Mouse (Mus musculus) heart, adult 2 months (tissue): Measurements from ENCODE around the gene Pank1.

Experiments used
- CTCF ChIP-seq: fragments of 200-600 bp; IDR thresholded peaks from 2 replicates; pipeline ENCODE4 v1.8.1; 2022; ENCODE audit warnings: antibody characterized with exemption, mild to moderate bottlenecking, moderate library complexity
- POLR2A ChIP-seq: fragments of 200-500 bp; IDR thresholded peaks from 2 replicates; pipeline ENCODE4 v1.6.1; 2011; ENCODE audit warnings: mild to moderate bottlenecking, low read depth, low read length, control low read depth; ENCODE audit not compliant: insufficient read depth

DNA sequence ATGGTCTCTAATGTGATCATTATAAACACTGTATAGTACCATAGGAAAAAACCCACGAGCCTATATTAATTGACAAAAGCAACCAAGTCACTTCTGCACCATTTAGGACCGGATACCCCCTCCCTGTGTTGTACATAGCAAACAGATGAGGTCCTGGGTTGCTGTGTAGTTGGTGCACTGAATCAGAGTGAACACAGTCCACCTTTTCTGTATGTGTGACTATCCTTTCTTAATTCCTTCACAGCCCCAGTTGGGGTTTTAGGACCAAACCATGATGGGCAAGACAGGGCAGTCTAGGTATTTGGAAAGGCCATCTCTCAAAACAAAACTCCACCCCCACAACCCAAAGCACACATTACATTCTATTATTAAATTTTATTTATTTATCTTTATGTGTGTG, 22.5 kb upstream of the Pank1 start:
- no peak for TF ChIP-seq POLR2A
- TF ChIP-seq CTCF = no peak
